Mouse (Mus musculus) liver, adult 2 months (tissue): ENCODE data around the gene Elf2. TPM values are rescaled to one million over a fixed set of nuclear protein-coding genes. Genes with fewer than 3 reads are reported as not detected.
A peak's percentile ranks its signal among the peaks of the same experiment; 100 is the strongest.

Experiments
- DNase-seq: peaks from one replicate; pipeline ENCODE4 v3.0.0-alpha.2; 2011; ENCODE audit warnings: low read depth, low spot score; ENCODE audit errors: extremely low read depth
- H3K27ac ChIP-seq: fragments of 200-500 bp; replicated peaks from 2 replicates; pipeline ENCODE4 v1.5.1; 2012; ENCODE audit warnings: low read depth, mild to moderate bottlenecking, control low read depth, inconsistent platforms, low read length; ENCODE audit not compliant: insufficient read depth
- H3K27me3 ChIP-seq: fragments of 200-500 bp; 2 replicates; pipeline ENCODE4 v1.6.1; 2012; ENCODE audit warnings: mild to moderate bottlenecking, moderate library complexity, low read length, inconsistent platforms; ENCODE audit not compliant: control insufficient read depth, insufficient read depth
- H3K36me3 ChIP-seq: fragments of 200-500 bp; 2 replicates; pipeline ENCODE4 v1.6.1; 2012; ENCODE audit warnings: low read length, inconsistent platforms; ENCODE audit not compliant: control insufficient read depth, insufficient read depth
- H3K4me1 ChIP-seq: fragments of 200-500 bp; 2 replicates; pipeline ENCODE4 v1.6.1; 2011; ENCODE audit warnings: low read length; ENCODE audit not compliant: control insufficient read depth, insufficient read depth
- H3K4me3 ChIP-seq: fragments of 200-500 bp; 2 replicates; pipeline ENCODE4 v1.5.1; 2011; ENCODE audit warnings: low read depth, mild to moderate bottlenecking, control low read depth, low read length, moderate library complexity; ENCODE audit not compliant: insufficient read depth
- H3K79me2 ChIP-seq: fragments of 200-500 bp; 2 replicates; pipeline ENCODE4 v1.6.1; 2012; ENCODE audit warnings: inconsistent platforms, mild to moderate bottlenecking, low read length, moderate library complexity; ENCODE audit not compliant: control insufficient read depth, insufficient read depth
- H3K9ac ChIP-seq: fragments of 200-500 bp; 2 replicates; pipeline ENCODE4 v1.6.1; 2012; ENCODE audit warnings: low read depth, mild to moderate bottlenecking, control low read depth, inconsistent platforms, low read length
- CTCF ChIP-seq: fragments of 200-500 bp; IDR thresholded peaks from 2 replicates; pipeline ENCODE4 v1.5.1; 2011; ENCODE audit warnings: low read depth, low read length, control low read depth
- POLR2A ChIP-seq: fragments of 200-500 bp; IDR thresholded peaks from 2 replicates; pipeline ENCODE4 v1.6.1; 2011; ENCODE audit warnings: low read length, control low read depth; ENCODE audit not compliant: insufficient read depth; ENCODE audit errors: extremely low read depth
- WGBS: fragments of 180-500 bp; shearing (Covaris S2); methylation state at CpG from one replicate; pipeline ENCODE4 v1.1.7; 2018; 5-methylcytosine and 5-hydroxymethylcytosine counted together
- polyA plus RNA-seq: library from polyadenylated mRNA; depleted of rRNA; stranded (reverse); fragments of >200 nt; gene quantifications from 2 replicates; pipeline ENCODE4 v1.2.3, GENCODE M21; 2012
- total RNA-seq: library from RNA; depleted of rRNA; stranded (reverse); fragments of >200 nt; gene quantifications from 2 replicates; pipeline ENCODE4 v1.2.3, GENCODE M21; 2014

Gene Elf2
- total and polyA plus RNA-seq, 2 experiments, result 14.0 to 23.8 TPM

GRCm38 (mm10) chr3:51375307-51376265 is 35.1 kb upstream of the Elf2 start:
- H3K79me2 ChIP-seq, result no peaks in the 10 kb centered on the region
- DNase-seq, result peak; percentile 48
- H3K27me3 ChIP-seq, result no peaks in the 10 kb centered on the region
- H3K4me3 ChIP-seq, result no peak overlapping the region
- no peak overlapping the region for H3K9ac ChIP-seq
- TF ChIP-seq CTCF, result peak; percentile 55
- no peak for TF ChIP-seq POLR2A
- H3K36me3 ChIP-seq, result no peaks in the 10 kb centered on the region
- peaks cover 11% of the 10 kb centered on the region for H3K4me1 ChIP-seq
- 78% methylated on average over 19 of the region's 19 CpGs for WGBS
- no peak overlapping the region for H3K27ac ChIP-seq

- no peak for DNase-seq
- 29% methylated on average over 5 of the region's 5 CpGs for WGBS
- TF ChIP-seq POLR2A (no peak), CTCF (no peak)
- no peak overlapping the region for H3K9ac ChIP-seq
- no peaks in the 10 kb centered on the region for H3K27me3 ChIP-seq
- H3K27ac ChIP-seq, result no peak overlapping the region
- H3K4me1 ChIP-seq, result peaks cover 9% of the 10 kb centered on the region
- no peak overlapping the region for H3K4me3 ChIP-seq
- H3K36me3 ChIP-seq, result no peaks in the 10 kb centered on the region
- no peaks in the 10 kb centered on the region for H3K79me2 ChIP-seq
These were observed 33.1 kb upstream of the Elf2 start for GRCm38 (mm10) chr3:51373544-51373943.

DNA sequence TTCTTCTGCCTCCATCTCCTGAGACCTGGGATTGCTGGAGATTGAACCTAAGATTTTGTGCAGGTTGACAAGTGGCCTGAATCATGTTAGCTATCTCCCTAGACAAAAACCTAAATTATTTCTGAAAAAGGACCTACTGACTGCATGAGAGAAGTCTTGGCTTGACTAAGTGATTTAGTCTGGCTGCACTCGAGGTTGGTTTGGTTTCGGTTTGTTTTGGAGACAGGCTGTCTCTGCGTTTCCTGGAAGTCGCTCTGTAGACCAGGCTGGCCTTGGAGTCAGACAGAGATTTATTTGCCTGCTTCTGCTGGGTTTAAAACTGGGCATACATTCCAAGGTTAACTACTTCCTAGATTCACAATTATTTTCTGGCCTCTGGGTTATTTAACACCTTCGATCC is 32.4 kb upstream of the Elf2 start:
- Histone ChIP-seq H3K36me3 (no peaks in the 10 kb centered on the region), H3K27me3 (no peaks in the 10 kb centered on the region), H3K9ac (peak overlapping the region; percentile 45; the same call in 1 of the 2 replicates), H3K27ac (peak overlapping the region; percentile 66), H3K4me1 (peaks cover 6% of the 10 kb centered on the region; the same call in 1 of the 2 replicates), H3K4me3 (peak overlapping the region; percentile 16; the same call in 1 of the 2 replicates), H3K79me2 (no peaks in the 10 kb centered on the region)
- DNase-seq, result peak; percentile 44
- 26% methylated on average over 5 of the region's 5 CpGs for WGBS
- TF ChIP-seq CTCF, result no peak
- no peak for TF ChIP-seq POLR2A

- WGBS, result 81% methylated on average over 2 of the region's 2 CpGs
- Histone ChIP-seq H3K9ac (no peak overlapping the region), H3K79me2 (no peaks in the 10 kb centered on the region), H3K4me3 (no peak overlapping the region), H3K4me1 (peaks cover 6% of the 10 kb centered on the region; the same call in 1 of the 2 replicates), H3K36me3 (no peaks in the 10 kb centered on the region), H3K27me3 (no peaks in the 10 kb centered on the region), H3K27ac (no peak overlapping the region)
- TF ChIP-seq POLR2A (no peak), CTCF (no peak)
- no peak for DNase-seq
These were observed 31.4 kb upstream of the Elf2 start for GRCm38 (mm10) chr3:51371826-51372225.

- no peak overlapping the region for H3K27ac ChIP-seq
- peaks cover 2% of the 10 kb centered on the region; the same call in 1 of the 2 replicates for H3K4me1 ChIP-seq
- H3K36me3 ChIP-seq, result no peaks in the 10 kb centered on the region
- no peak overlapping the region for H3K9ac ChIP-seq
- H3K4me3 ChIP-seq, result no peak overlapping the region
- TF ChIP-seq CTCF (no peak), POLR2A (no peak)
- 39% methylated on average over 4 of the region's 4 CpGs for WGBS
- no peak for DNase-seq
- H3K27me3 ChIP-seq, result no peaks in the 10 kb centered on the region
- H3K79me2 ChIP-seq, result no peaks in the 10 kb centered on the region
These were observed 27.5 kb upstream of the Elf2 start for GRCm38 (mm10) chr3:51368011-51368410.

DNA sequence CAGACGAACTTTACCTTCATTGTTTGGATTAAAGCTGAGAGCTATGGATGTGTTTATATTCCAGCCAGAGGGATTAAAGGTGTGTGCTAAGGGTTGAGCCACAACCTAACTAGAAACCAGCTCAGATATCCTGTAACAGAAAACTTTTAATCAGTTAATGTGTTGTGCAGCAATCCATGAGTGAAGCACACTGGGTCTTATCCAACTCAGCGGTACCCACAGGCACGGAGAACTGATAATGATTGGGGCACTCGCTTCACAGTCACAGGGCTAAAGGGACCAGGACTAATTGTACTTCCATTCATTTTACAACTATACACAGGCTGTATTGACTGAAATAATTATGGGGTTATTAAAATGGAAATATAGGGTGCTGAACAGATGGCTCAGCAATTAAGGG is 26.5 kb upstream of the Elf2 start:
- Histone ChIP-seq H3K27me3 (no peaks in the 10 kb centered on the region), H3K4me3 (no peak overlapping the region), H3K9ac (no peak overlapping the region), H3K36me3 (no peaks in the 10 kb centered on the region), H3K79me2 (no peaks in the 10 kb centered on the region), H3K27ac (no peak overlapping the region), H3K4me1 (no peaks in the 10 kb centered on the region)
- TF ChIP-seq CTCF (no peak), POLR2A (no peak)
- no peak for DNase-seq
- 93% methylated on average over 4 of the region's 4 CpGs for WGBS
